Mouse (Mus musculus) forebrain, embryonic 10.5 days (tissue): ENCODE results near the gene Parva. TPM values are rescaled to one million over a fixed set of nuclear protein-coding genes. Genes with fewer than 3 reads are reported as not detected.

ENCODE experiments used
- DNase-seq: peaks from one replicate; pipeline ENCODE4 v3.0.0-alpha.2; 2017; ENCODE audit warnings: low spot score; ENCODE audit errors: extremely low spot score
- H3K27ac ChIP-seq: fragments of 300-500 bp; sonication (generic); 2 replicates; pipeline ENCODE4 v1.5.1; 2016; ENCODE audit warnings: mild to moderate bottlenecking
- H3K27me3 ChIP-seq: fragments of 300-500 bp; sonication (generic); 2 replicates; pipeline ENCODE4 v1.6.1; 2016; ENCODE audit warnings: mild to moderate bottlenecking; ENCODE audit not compliant: poor library complexity, severe bottlenecking
- H3K36me3 ChIP-seq: fragments of 300-500 bp; sonication (generic); replicated peaks from 2 replicates; pipeline ENCODE4 v1.6.1; 2016; ENCODE audit warnings: mild to moderate bottlenecking, moderate library complexity
- H3K4me1 ChIP-seq: fragments of 300-500 bp; sonication (generic); 2 replicates; pipeline ENCODE4 v1.6.1; 2016
- H3K4me3 ChIP-seq: fragments of 300-500 bp; sonication (generic); 2 replicates; pipeline ENCODE4 v1.5.1; 2016; ENCODE audit warnings: mild to moderate bottlenecking, moderate library complexity
- H3K9me3 ChIP-seq: fragments of 300-500 bp; sonication (generic); 2 replicates; pipeline ENCODE4 v1.6.1; 2016; ENCODE audit warnings: mild to moderate bottlenecking, moderate library complexity
- WGBS: fragments of 180-500 bp; shearing (Covaris S2); methylation state at CpG from one replicate; pipeline ENCODE4 v1.1.7; 2016; 5-methylcytosine and 5-hydroxymethylcytosine counted together
- polyA plus RNA-seq: library from polyadenylated mRNA; unstranded; fragments of >200 nt; fragmentation: Nextera tagmentation; extraction: Ambion mirVana; gene quantifications from 2 replicates; pipeline ENCODE4 v1.2.1, GENCODE M21; 2016

Gene Parva
- polyA plus RNA-seq, 1 experiment from 2014 or later: 51.6 TPM

DNA sequence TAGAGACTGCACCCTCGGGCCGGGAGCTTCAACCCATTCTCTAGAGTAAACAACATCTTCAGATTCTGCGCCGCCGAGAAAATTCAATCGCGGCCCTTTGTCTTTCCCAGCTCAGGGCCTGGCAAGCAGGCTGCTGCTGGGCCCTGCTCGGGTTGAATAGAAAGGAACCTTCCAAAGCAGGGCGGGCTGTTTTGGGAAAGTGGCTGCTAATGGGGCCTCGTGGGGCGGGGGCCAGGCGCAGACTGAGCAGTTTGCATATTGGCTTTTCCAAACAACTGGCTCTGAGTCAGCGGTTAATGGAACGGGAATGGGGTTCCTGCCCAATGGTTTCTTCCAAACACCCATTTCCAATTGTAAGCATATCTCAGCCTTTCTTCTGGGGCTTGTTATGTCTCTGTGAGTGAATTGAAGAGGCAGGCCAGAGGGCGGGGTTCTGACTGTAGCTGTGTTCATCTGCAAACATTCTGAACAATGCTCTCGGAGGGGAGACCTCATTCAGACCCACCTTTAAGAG lies 108.2 kb downstream of the Parva start:
- WGBS: 8% methylated on average over 16 of the region's 16 CpGs
- Histone ChIP-seq H3K27ac (peak overlapping the region; percentile 84), H3K27me3 (peaks cover 9% of the 10 kb centered on the region), H3K4me3 (0 out of 2 replicates have a peak overlapping the region, but pooled peaks have one; percentile 24), H3K4me1 (peaks cover 23% of the 10 kb centered on the region), H3K36me3 (no peaks in the 10 kb centered on the region), H3K9me3 (no peaks in the 10 kb centered on the region)
- DNase-seq: peak; percentile 58

DNA sequence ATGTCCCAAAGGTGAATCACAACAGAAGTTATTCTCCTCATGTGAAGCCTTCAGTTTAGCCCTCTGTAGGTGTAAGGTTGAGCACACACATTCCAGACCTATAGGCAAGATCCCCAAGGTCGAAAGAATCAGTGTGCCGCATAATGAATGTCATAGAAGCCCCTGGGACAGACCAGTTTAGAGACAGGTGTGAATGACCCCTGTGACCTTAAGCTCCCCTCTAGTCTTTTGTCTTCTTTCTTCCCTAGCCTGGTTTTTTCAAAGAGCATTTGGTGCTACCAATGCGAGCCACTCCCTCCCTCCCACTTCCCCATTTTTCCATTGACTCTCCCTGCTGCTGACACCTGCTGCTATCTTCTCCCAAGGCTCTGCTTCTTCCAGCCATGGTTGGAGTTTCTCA lies 121.8 kb downstream of the Parva start:
- Histone ChIP-seq H3K4me1 (no peaks in the 10 kb centered on the region), H3K27me3 (no peaks in the 10 kb centered on the region), H3K36me3 (peaks cover 52% of the 10 kb centered on the region), H3K27ac (no peak overlapping the region), H3K4me3 (no peak overlapping the region), H3K9me3 (no peaks in the 10 kb centered on the region)
- 83% methylated on average over 3 of the region's 3 CpGs for WGBS
- no peak for DNase-seq

DNA sequence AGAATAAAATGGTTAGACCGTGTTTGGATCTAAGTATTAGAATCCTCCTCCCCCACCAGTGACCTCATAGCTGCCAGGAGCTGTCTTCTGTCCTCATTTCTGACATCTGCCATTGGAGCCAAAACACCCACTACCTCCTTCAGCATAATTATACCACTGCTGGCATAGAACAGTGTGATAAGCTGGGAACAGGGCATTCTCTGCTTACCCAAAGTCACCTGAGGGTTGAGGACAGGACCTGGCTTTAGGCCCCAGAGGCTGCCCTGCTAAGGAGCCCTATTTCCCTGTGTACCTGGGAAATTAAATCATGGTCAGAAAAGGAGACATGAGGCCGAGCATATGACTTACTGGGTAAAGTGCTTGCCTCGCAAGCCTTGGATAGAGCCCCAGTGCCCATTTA lies 134.2 kb downstream of the Parva start:
- H3K4me1 ChIP-seq: peaks cover 8% of the 10 kb centered on the region
- WGBS: 83% methylated on average over 3 of the region's 3 CpGs
- no peak overlapping the region for H3K27ac ChIP-seq
- DNase-seq: no peak
- no peak overlapping the region for H3K4me3 ChIP-seq
- H3K27me3 ChIP-seq: no peaks in the 10 kb centered on the region
- H3K9me3 ChIP-seq: no peaks in the 10 kb centered on the region
- peaks cover 19% of the 10 kb centered on the region; the same call in 1 of the 2 replicates for H3K36me3 ChIP-seq

DNA sequence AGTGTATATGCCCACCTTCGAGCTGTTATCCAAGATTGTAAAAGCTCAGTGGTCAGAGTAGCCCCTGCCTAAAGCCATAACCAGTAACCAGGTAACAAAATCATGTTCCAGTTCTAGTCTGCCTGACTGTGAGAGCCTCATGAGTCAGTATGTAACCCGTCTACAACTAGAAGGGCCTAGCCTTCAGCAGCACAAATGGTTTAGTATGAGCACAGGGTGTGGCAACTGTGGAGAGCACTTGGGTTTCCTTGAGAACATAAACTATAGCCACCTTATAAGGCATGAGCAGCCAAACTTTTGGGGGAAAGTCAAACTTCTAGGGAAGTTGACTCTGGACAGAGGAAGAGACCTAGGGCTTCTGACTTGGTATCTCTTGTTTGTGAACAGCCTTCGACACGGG lies 139.7 kb downstream of the Parva start:
- Histone ChIP-seq H3K27ac (no peak overlapping the region), H3K4me1 (peaks cover 24% of the 10 kb centered on the region), H3K4me3 (no peak overlapping the region), H3K9me3 (no peaks in the 10 kb centered on the region), H3K36me3 (peaks cover 12% of the 10 kb centered on the region; the same call in 1 of the 2 replicates), H3K27me3 (no peaks in the 10 kb centered on the region)
- DNase-seq: no peak
- WGBS: 93% methylated on average over 4 of the region's 4 CpGs

DNA sequence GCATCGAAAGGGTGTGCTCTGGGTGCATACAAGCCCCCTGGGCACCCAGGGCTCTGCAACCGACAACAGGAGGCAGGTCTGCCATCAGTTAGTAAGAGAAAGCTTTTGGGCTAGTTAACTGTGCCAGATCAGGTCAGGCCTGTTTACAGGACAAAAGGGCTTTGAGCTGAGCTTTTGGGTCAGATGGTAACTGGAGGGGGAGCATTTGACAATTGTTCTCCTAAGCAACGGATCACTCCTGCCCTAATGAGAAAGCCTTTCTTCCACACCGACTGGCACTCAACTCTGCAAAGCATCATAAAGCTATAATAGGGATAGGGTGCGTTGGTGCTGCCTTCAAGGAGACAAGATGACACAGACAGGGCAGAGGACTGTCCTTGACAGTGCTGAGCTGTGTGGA lies 141.7 kb downstream of the Parva start:
- Histone ChIP-seq H3K9me3 (no peaks in the 10 kb centered on the region), H3K27me3 (no peaks in the 10 kb centered on the region), H3K27ac (peak overlapping the region; percentile 22), H3K4me3 (no peak overlapping the region), H3K36me3 (peaks cover 17% of the 10 kb centered on the region; the same call in 1 of the 2 replicates), H3K4me1 (peaks cover 23% of the 10 kb centered on the region)
- DNase-seq: no peak
- WGBS: 27% methylated on average over 5 of the region's 5 CpGs

DNA sequence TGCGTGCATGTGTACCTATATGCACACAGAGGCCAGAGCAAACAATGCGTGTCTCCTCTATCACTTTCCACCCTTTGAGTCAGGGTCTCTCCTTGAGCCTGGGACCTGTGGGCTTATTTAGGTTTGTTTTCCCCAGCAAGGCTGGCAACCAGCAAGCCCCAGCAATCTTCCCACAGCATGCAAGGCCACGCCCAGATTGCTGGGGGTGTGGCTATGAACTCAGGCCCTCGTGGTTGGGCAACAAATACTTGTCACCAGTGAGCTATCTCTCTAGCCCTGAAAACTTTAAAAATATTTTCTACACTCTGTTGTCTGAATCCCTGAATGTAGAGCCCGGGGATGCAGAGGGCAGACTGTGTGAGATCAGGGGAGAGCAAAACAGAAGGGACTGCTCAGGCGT lies 154.3 kb downstream of the Parva start:
- Histone ChIP-seq H3K4me1 (peaks cover 1% of the 10 kb centered on the region; the same call in 1 of the 2 replicates), H3K27me3 (no peaks in the 10 kb centered on the region), H3K36me3 (peaks cover 19% of the 10 kb centered on the region), H3K4me3 (no peak overlapping the region), H3K9me3 (no peaks in the 10 kb centered on the region), H3K27ac (no peak overlapping the region)
- whole genome bisulfite sequencing: 85% methylated on average over 6 of the region's 6 CpGs
- no peak for DNase-seq

DNA sequence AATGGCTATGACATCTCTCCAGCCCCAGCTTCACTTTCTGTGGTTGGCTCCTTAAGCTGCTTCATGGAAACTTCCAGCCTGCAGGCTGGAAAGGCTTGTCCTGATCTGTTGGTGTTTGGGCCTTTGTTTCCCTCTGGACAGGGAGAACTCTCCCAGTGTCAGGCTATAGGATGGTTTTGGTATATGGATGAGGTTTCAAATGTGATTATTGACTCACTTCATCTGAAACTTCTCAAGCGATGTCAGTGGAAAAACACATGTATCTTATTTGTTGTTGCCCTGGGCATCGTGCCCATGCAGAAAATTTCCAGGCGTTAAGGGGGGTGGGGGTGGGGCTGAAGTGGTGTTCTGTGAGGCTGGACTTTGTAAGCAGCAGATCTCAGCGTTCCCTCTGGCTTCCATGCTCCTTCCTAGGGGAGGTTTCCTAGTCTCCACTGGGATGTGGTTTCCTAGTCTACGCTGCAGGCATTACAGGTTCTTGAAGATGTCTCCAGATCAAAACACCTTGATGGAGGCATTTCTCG lies 155.6 kb downstream of the Parva start:
- Histone ChIP-seq H3K4me3 (no peak overlapping the region), H3K4me1 (no peaks in the 10 kb centered on the region), H3K27me3 (no peaks in the 10 kb centered on the region), H3K36me3 (peaks cover 20% of the 10 kb centered on the region), H3K27ac (no peak overlapping the region), H3K9me3 (no peaks in the 10 kb centered on the region)
- no peak for DNase-seq
- WGBS: 80% methylated on average over 6 of the region's 6 CpGs

GRCm38 (mm10) chr7:112587449-112587848 lies 160.1 kb downstream of the Parva start:
- Histone ChIP-seq H3K4me3 (no peak overlapping the region), H3K27me3 (no peaks in the 10 kb centered on the region), H3K9me3 (no peaks in the 10 kb centered on the region), H3K36me3 (peaks cover 18% of the 10 kb centered on the region), H3K27ac (no peak overlapping the region), H3K4me1 (peaks cover 21% of the 10 kb centered on the region)
- 92% methylated on average over 1 of the region's 1 CpGs for WGBS
- DNase-seq: no peak

- H3K27ac ChIP-seq: no peak overlapping the region
- WGBS: 50% methylated on average over 6 of the region's 6 CpGs
- H3K27me3 ChIP-seq: no peaks in the 10 kb centered on the region
- no peak for DNase-seq
- peaks cover 11% of the 10 kb centered on the region; the same call in 1 of the 2 replicates for H3K36me3 ChIP-seq
- no peak overlapping the region for H3K4me3 ChIP-seq
- H3K9me3 ChIP-seq: no peaks in the 10 kb centered on the region
- H3K4me1 ChIP-seq: peaks cover 24% of the 10 kb centered on the region
These were observed 162.2 kb downstream of the Parva start for GRCm38 (mm10) chr7:112589530-112589929.

DNA sequence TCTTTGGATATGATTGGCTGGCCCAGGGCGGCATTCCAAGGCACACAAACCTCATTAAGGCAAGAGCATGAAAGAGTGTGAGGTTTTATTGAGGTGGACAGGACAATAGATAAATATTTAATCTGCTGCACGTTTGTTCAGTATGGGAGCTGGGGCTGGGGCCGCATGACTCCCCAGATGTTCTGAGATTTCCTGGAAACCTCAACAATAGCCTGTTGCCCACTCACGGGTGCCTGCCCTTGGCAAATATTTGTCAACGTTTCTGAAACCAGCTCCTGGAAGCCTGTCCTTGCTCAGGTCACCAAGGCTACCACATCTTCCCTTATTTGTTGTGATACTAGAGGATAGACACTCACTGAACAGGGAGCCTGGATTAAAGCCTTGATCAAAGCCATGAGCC lies 166.3 kb downstream of the Parva start:
- H3K9me3 ChIP-seq: no peaks in the 10 kb centered on the region
- WGBS: 83% methylated on average over 5 of the region's 5 CpGs
- H3K27ac ChIP-seq: no peak overlapping the region
- peaks cover 36% of the 10 kb centered on the region for H3K4me1 ChIP-seq
- no peak overlapping the region for H3K4me3 ChIP-seq
- no peak for DNase-seq
- H3K36me3 ChIP-seq: no peaks in the 10 kb centered on the region
- no peaks in the 10 kb centered on the region for H3K27me3 ChIP-seq

DNA sequence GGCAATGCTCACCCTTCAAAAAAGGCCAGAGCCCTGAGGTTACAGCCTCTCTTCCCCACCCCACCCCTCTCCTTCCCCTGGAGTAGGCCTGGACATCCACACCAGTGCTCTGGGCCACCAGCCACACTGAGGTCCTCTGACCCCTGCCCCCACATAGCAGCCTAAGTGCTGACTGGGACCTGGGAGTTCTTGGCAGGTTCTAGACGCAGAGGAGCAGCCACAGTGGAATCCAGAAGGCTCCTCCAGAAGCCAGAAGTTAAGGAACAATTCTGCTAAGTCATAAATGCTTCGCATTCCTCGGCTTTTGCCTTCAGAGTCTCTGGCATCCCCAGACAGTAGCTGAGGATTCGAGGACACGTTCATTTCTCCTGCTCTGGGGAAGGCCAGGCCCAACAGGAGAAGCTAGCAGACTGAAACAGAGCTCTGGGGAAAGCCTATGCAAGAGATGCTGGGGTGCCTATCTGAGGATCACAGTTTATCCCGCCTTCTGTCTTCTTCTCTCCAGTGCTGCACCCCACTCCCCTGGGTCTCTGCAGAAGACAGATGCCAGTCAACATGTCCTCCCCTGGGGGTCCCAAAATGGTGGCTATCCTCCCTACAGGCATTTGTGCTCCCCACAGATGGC lies 168.0 kb downstream of the Parva start:
- H3K27me3 ChIP-seq: no peaks in the 10 kb centered on the region
- WGBS: 79% methylated on average over 6 of the region's 6 CpGs
- peak overlapping the region; percentile 46; the same call in 1 of the 2 replicates for H3K27ac ChIP-seq
- no peaks in the 10 kb centered on the region for H3K9me3 ChIP-seq
- H3K36me3 ChIP-seq: no peaks in the 10 kb centered on the region
- H3K4me1 ChIP-seq: peaks cover 28% of the 10 kb centered on the region
- no peak overlapping the region for H3K4me3 ChIP-seq
- no peak for DNase-seq

- WGBS: 51% methylated on average over 2 of the region's 2 CpGs
- Histone ChIP-seq H3K27me3 (no peaks in the 10 kb centered on the region), H3K4me1 (peaks cover 18% of the 10 kb centered on the region; the same call in 1 of the 2 replicates), H3K9me3 (no peaks in the 10 kb centered on the region), H3K27ac (0 out of 2 replicates have a peak overlapping the region, but pooled peaks have one; percentile 53), H3K36me3 (no peaks in the 10 kb centered on the region), H3K4me3 (no peak overlapping the region)
- DNase-seq: no peak
These were observed 172.3 kb downstream of the Parva start for GRCm38 (mm10) chr7:112599650-112600049.

- no peaks in the 10 kb centered on the region for H3K36me3 ChIP-seq
- H3K9me3 ChIP-seq: no peaks in the 10 kb centered on the region
- DNase-seq: no peak
- no peak overlapping the region for H3K27ac ChIP-seq
- H3K4me1 ChIP-seq: peaks cover 14% of the 10 kb centered on the region; the same call in 1 of the 2 replicates
- WGBS: 75% methylated on average over 3 of the region's 3 CpGs
- H3K27me3 ChIP-seq: no peaks in the 10 kb centered on the region
- H3K4me3 ChIP-seq: no peak overlapping the region
These were observed 172.9 kb downstream of the Parva start for GRCm38 (mm10) chr7:112600163-112600562.
